Mouse (Mus musculus) testis, adult 2 months (tissue): ENCODE measurements at regions not wholly inside any gene's neighbourhood (a gene's known extent, or its start where the extent isn't known, plus 50 kb on each side); places are given as distances from the start of the nearest gene placed in this dataset.

Experiments used
- CTCF ChIP-seq: fragments of 200-500 bp; IDR thresholded peaks from 2 replicates; pipeline ENCODE4 v1.5.1; 2012; ENCODE audit warnings: low read depth, mild to moderate bottlenecking, inconsistent platforms, low read length, moderate library complexity; ENCODE audit not compliant: control insufficient read depth, insufficient read depth, insufficient replicate concordance
- POLR2A ChIP-seq: fragments of 200-500 bp; IDR thresholded peaks from 2 replicates; pipeline ENCODE4 v1.6.1; 2012; ENCODE audit warnings: low read depth, mild to moderate bottlenecking, inconsistent platforms, low read length, moderate library complexity; ENCODE audit not compliant: control insufficient read depth

GRCm38 (mm10) chr3:21819030-21819429 lies 257.4 kb upstream of the Tbl1xr1 start:
- no peak for TF ChIP-seq POLR2A
- no peak for TF ChIP-seq CTCF
